Mouse (Mus musculus): Measurements from ENCODE around the gene Nol9.

GRCm38 (mm10) chr4:152028456-152028855 is 10.7 kb upstream of the Nol9 start:
- TF ChIP-seq CTCF (IDR thresholded peaks at IDR 0.05; ENCODE audit: low read depth) (no peak), EP300 (IDR thresholded peaks at IDR 0.05; ENCODE audit: low read depth) (no peak)
